ENCODE assay signal across 18 mouse cellular contexts in genomic region chr7:112500134-112500490, GRCm38 (mm10).
DNase-seq lines count a peak whose midpoint lies in the region; ATAC-seq and TF ChIP-seq lines count a peak whose summit lies in the region.
"Had no signal": no experiment of that assay in that cellular context is flagged by ENCODE, and none has a peak within 500 bp of the region (broad histone marks: within the 10 kb centered on the region; RNA-seq: fewer than 3 reads in every experiment).

No protein-coding gene starts in this region.

- peaks cover 66% of the 10 kb centered on the region for H3K4me1 ChIP-seq in kidney, embryonic 14.5 days (ENCODE audit: control insufficient read depth, insufficient read depth, low read length)
- H3K4me1 ChIP-seq in embryonic facial prominence, embryonic 15.5 days: peaks cover 82% of the 10 kb centered on the region

- no peaks in the 10 kb centered on the region for H3K27me3 ChIP-seq in kidney, embryonic 14.5 days (ENCODE audit: control insufficient read depth, insufficient read depth, low read length)
- H3K27me3 ChIP-seq in embryonic facial prominence, embryonic 15.5 days: no peaks in the 10 kb centered on the region
- no peaks in the 10 kb centered on the region for H3K27me3 ChIP-seq in myocyte (ENCODE audit: control insufficient read depth, insufficient read depth, insufficient read length)
- H3K27me3 ChIP-seq: CH12.LX; forebrain, embryonic 13.5 days; heart, embryonic 15.5 days; hindbrain, embryonic 15.5 days; Patski had no signal

- no peak for DNase-seq in kidney, postnatal 10 days
- peak; percentile 59 for DNase-seq in embryo, embryonic 11 days
- no peak for DNase-seq in ovary, adult 18-20 months (ENCODE audit: low spot score)
- no peak for DNase-seq in spleen, adult 18-20 months
- DNase-seq in cerebellum, adult 11-12 months: no peak
- DNase-seq: cerebellum, adult 9-11 months; gastrocnemius, adult 2 months; lung, postnatal 14 days had no signal

- TF ChIP-seq POLR2A in myocyte (IDR thresholded peaks at IDR 0.05; ENCODE audit: insufficient read length, low read depth): no peak

- H3K9ac ChIP-seq in kidney, embryonic 14.5 days (ENCODE audit: low read depth, low read length): no peak overlapping the region
- H3K9ac ChIP-seq in embryonic facial prominence, embryonic 15.5 days: no peak overlapping the region
- H3K9ac ChIP-seq: forebrain, embryonic 13.5 days; heart, embryonic 15.5 days; hindbrain, embryonic 15.5 days had no signal

- H3K4me3 ChIP-seq in kidney, embryonic 14.5 days (ENCODE audit: low read length): no peak overlapping the region
- no peak overlapping the region for H3K4me3 ChIP-seq in embryonic facial prominence, embryonic 15.5 days (replicated peaks)
- no peak overlapping the region for H3K4me3 ChIP-seq in myocyte
- H3K4me3 ChIP-seq: forebrain, embryonic 13.5 days; gastrocnemius, adult 2 months; heart, embryonic 15.5 days; hindbrain, embryonic 15.5 days had no signal

- no peak overlapping the region; the same call in 1 of the 2 replicates for H3K27ac ChIP-seq in kidney, embryonic 14.5 days (ENCODE audit: low read depth, low read length)
- peak overlapping the region; percentile 71 for H3K27ac ChIP-seq in embryonic facial prominence, embryonic 15.5 days (replicated peaks)
- H3K27ac ChIP-seq: forebrain, embryonic 13.5 days; hindbrain, embryonic 15.5 days had no signal

- peaks cover 17% of the 10 kb centered on the region for H3K79me2 ChIP-seq in myocyte (ENCODE audit: control insufficient read depth, insufficient read depth)

- H3K9me3 ChIP-seq in kidney, embryonic 14.5 days (ENCODE audit: control insufficient read depth, low read length): no peaks in the 10 kb centered on the region
- no peaks in the 10 kb centered on the region for H3K9me3 ChIP-seq in embryonic facial prominence, embryonic 15.5 days (replicated peaks)
- H3K9me3 ChIP-seq: forebrain, embryonic 13.5 days; heart, embryonic 15.5 days; hindbrain, embryonic 15.5 days had no signal

- H3K4me2 ChIP-seq in kidney, embryonic 14.5 days (replicated peaks; ENCODE audit: low read depth, low read length): no peak overlapping the region
- H3K4me2 ChIP-seq in embryonic facial prominence, embryonic 15.5 days (replicated peaks): no peak overlapping the region
- H3K4me2 ChIP-seq in myocyte (ENCODE audit: low read depth): peak overlapping the region; percentile 92
- H3K4me2 ChIP-seq: forebrain, embryonic 13.5 days; heart, embryonic 15.5 days; hindbrain, embryonic 15.5 days; liver, embryonic 11.5 days had no signal

- no peak overlapping the region for H3ac ChIP-seq in myocyte (ENCODE audit: control insufficient read depth, insufficient read length)

- no peaks in the 10 kb centered on the region for H3K36me3 ChIP-seq in kidney, embryonic 14.5 days (ENCODE audit: control insufficient read depth, insufficient read depth, low read length)
- no peaks in the 10 kb centered on the region for H3K36me3 ChIP-seq in embryonic facial prominence, embryonic 15.5 days
- H3K36me3 ChIP-seq in myocyte (ENCODE audit: control insufficient read depth, insufficient read depth): no peaks in the 10 kb centered on the region
- H3K36me3 ChIP-seq: heart, embryonic 15.5 days; hindbrain, embryonic 15.5 days had no signal

- 3% methylated on average over 7 of the region's 7 CpGs for WGBS in kidney, embryonic 14.5 days
- 8% methylated on average over 7 of the region's 7 CpGs for WGBS in embryonic facial prominence, embryonic 15.5 days

- 0 out of 2 replicates have a peak, but pooled peaks have one; percentile 6 for ATAC-seq in kidney, embryonic 14.5 days (ENCODE audit: low FRiP score, low TSS enrichment)
- ATAC-seq in embryonic facial prominence, embryonic 15.5 days (ENCODE audit: insufficient number of reproducible peaks, low FRiP score, low TSS enrichment, low read depth): no peak
- ATAC-seq: forebrain, embryonic 13.5 days; midbrain, embryonic 16.5 days; Patski had no signal

TF ChIP-seq in myocyte, 11 proteins besides CTCF, POLR2A, EP300 and RAD21:
- TF ChIP-seq POLR2AphosphoS2 (IDR thresholded peaks at IDR 0.05; ENCODE audit: insufficient read length, low read depth): no peak
